Mouse (Mus musculus) erythroid progenitor cell, adult 5-6 weeks (primary cell): ENCODE measurements around the gene Gpc5. TPM values are rescaled to one million over a fixed set of nuclear protein-coding genes. Genes with fewer than 3 reads are reported as not detected.

Experiments used
- ATAC-seq: replicated peaks from 2 replicates; pipeline ENCODE4 v1.8.0; 2016; ENCODE audit warnings: moderate number of reproducible peaks, mild to moderate bottlenecking, moderate TSS enrichment, inconsistent platforms; ENCODE audit not compliant: poor library complexity, low FRiP score, severe bottlenecking
- total RNA-seq, 2 experiments: library from RNA; stranded (forward) in 1 of 2; stranded (reverse) in 1 of 2; fragments of 150-400 nt in 1 of 2; fragments of 186-747, 209-891 nt in 1 of 2; gene quantifications; 2 replicates each; pipeline versions ENCODE4 v1.2.3 to v1.2.4; 2015 to 2017; ENCODE audit warnings: low replicate concordance in 2 of 2

Gene Gpc5
- total RNA-seq, 2 experiments from 2014 or later = not detected

DNA sequence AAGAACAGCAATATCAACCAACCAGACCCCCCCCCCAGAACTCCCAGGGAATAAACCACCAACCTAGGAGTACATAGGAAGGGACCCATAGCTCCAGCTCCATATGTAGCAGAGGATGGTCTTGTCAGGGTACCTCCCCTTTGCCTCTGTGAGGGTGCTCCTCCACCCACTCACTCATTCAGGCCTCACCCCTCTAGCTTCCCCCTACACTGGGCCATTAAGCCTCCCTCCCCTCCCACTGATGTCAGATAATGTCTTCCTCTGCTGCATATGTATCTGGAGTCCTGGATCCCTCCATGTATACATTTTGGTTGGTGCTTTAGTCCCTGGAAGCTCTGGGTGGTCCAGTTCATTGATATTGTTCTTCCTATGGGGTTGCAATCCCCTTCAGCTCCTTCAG, 1075.4 kb downstream of the Gpc5 start:
- no peak for ATAC-seq

DNA sequence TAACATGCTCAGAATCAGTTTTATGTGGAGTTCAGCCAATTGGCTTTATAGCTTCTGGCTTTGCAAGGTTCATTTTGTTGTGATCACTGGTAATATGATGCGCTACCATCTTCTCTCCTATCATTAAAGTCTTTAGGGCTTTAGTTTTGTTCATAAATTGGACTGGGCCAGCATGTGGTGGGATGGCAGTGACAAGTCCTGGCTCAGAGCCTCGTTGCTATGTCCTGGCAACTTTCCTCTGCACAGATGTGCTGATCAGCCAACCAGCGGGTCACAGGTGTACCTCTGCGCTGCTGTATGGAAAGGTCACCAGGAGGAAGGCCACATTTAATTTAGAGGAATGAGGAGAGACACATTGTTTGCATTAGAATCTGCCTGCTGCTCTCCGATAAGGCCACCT, 1077.1 kb downstream of the Gpc5 start:
- no peak for ATAC-seq

DNA sequence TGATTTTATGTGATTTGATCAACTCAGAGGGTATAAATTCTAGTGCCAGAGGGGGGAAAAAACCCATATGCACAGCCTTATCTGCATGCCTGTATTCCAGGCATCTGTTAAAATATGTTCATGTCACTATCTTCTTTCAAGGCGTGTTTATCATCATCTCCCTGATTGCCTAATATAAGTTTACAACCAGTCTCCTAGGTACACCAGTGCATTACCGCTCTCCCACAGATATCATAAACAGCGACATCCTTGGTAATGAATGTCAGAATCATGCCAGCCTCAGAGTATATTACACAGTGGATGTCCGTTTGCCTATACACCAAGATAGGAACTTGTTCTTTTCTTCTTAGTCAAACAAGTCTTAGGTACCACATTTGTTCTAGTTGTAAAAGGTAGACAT, 1095.0 kb downstream of the Gpc5 start:
- no peak for ATAC-seq

DNA sequence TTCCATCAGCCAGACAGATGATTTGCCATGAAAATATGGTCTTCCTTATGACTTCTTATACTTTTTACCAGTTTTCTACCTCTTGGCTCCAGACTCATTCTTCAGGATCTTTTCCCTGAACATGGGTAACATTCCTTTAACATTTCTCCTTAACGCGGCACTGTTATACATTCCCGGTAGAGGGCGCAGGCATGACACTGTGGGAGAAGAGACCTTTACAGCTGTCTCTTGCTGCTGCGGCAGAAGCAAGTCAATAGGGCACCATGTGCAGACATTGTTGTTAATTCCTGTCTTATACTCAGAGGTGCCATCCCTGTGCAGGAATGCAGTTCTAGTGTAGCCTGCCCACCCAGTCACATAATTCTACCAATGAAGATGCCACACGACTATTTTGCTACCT, 1115.0 kb downstream of the Gpc5 start:
- no peak for ATAC-seq

DNA sequence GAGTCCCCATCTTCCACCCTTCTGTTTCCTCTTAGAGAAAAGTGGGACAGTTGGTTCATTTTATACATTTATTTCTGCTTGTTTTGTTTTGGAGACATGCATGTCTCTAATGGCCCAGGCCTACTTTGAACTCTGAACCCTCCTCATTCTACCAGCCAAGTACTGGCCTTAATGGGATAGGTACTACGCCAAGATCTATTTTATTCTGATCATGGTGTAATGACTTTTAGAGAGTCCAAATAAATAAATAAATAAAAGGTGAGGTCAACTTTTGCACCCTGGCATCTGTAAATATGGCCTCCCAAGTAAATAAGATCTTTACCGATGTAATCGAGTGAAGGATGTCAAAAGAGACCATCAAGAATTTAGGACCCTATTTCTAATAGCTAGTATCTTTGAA, 1116.6 kb downstream of the Gpc5 start:
- no peak for ATAC-seq

DNA sequence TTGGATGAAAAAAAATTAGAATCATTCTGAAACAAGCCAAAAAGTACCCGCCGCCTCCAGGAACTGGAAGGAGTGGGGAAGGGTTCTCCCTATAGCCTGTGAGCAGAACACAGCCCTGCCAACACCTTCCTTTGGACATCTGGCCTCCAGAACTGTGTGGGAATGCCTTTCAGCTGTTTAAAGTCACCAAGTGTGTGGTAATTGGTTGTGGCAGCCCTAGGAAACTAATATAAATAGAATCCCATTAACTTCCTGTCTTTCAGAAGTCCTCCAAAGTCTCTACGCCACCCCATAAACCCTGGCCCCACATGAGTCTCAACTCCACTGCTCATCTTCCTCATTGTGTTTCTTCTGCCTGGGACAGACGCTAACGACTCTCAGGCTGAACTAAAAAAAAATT, 1117.0 kb downstream of the Gpc5 start:
- no peak for ATAC-seq

DNA sequence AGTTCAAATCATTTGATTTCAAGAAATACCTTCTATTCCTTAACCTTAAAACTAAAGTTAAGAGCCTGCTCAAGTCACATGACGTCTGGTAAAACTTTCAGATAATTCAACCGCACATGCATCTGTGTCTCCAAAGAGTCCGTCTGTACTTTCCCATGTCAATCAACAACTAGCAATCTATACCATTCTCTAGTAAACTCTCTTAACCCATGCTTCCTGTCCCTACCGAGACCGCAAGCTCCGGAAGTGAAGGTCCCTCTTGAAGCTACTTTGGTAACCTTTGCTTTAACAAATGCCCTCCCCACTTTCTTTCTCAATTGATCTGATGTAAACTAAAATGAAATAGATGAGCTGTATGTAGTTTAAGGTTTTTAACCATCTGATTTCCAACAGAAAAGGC, 1118.3 kb downstream of the Gpc5 start:
- no peak for ATAC-seq

DNA sequence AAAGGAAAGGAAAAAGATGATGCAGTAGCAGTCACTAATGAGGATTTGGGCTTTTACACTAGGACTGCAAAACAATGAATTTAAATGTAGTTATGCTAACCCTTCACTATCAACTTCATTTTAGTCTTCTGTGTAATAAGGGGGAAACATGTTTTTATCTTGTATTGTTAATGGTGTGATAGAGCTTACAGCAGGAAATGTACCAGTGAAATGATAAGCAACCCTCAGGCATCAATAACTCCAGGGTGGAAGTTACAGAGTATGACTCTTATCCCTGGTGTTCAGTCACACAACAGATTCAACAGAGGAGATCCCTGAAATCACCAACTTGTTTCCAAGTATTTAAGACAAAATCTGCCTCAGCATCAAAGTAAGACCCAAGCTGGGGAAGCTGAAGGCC, 1120.0 kb downstream of the Gpc5 start:
- no peak for ATAC-seq

DNA sequence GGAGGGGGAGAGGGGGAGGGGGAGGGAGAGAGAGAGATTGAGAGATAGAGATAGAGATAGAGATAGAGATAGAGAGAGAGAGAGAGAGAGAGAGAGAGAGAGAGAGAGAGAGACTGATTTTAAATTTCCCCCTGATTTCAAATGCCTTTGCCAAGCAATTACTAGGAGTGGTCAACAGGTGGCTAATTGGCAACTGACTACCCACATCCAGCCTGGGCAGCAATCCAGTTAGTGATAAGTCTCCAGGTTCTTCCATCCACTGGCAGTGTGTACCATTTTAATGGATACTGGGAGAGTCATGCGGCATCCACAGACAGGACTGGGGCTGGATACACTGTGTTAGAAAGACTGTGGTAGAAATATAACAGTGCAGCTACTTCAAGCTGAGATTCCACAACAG, 1166.1 kb downstream of the Gpc5 start:
- no peak for ATAC-seq

DNA sequence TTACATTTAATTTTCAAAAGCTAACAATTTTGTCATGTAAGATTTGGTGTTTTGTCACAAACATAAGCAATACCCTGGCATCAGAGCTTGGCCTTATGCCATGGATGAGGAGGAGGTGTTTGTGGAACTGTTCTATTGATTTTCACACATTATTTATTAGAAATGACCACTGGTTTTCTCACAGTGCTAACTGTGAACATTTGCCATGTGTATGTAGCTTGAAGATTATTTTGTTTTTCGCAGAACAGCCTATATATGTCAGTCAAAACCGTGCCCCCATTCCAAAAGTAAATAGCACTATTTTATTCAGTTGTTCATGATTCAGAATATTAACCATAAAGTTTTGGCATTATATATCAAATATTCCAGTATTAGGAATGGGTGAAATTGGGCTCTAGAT, 1216.5 kb downstream of the Gpc5 start:
- no peak for ATAC-seq

DNA sequence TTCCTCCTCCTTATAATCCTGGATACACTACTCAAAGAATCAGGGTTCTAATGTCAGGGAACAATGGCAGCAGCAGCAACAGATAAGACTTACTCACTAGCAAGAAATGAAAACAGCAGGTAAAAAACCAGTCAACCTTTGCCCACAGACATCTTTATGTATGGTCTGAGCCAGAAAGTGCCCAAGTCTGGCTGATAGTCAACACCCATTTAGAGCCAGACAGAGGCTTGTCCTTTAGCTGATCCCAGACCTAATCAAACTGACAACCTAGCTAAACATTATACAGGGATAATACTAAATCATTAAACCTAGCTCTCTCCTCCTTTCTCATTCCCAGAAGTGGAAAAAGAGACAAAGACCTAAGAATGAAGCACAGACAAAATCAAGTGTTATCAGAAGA, 1225.5 kb downstream of the Gpc5 start:
- ATAC-seq = no peak

DNA sequence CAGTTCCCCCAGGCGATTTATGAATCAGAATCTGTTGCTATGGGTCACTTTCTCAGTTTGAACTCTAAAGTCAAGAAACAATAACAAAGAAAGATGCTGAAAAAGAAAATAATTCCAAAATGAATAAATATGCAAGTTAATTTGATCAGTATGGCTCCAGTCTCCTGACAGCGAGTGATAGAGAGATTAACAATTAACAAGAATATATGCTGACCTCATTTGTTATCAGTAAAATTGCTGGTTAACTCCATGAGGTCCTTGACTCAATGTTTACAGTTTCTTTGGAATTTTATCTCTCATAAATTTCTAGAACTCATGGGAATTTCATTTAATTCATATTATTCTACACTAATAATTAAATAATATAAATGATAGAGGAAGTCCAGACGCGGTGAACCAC, 1244.2 kb downstream of the Gpc5 start:
- no peak for ATAC-seq

DNA sequence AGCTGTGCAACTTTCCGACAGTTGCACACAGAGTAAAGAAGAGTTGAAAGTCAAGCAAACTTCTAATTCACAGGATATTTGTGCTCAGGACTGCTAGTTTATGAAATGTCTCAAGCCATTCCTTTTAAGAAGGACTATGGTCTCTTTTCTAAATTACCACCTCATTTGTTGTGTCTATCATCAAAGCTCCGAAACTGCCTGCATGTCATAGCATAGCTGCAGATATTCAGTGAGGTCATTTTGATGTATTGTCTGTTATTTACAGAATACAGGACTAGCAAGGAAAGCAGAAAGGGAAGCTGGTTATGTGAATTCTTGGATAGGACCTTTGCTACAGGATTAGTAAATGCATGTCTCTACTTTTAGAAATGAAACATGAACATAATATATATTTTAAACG, 1246.4 kb downstream of the Gpc5 start:
- ATAC-seq = no peak

DNA sequence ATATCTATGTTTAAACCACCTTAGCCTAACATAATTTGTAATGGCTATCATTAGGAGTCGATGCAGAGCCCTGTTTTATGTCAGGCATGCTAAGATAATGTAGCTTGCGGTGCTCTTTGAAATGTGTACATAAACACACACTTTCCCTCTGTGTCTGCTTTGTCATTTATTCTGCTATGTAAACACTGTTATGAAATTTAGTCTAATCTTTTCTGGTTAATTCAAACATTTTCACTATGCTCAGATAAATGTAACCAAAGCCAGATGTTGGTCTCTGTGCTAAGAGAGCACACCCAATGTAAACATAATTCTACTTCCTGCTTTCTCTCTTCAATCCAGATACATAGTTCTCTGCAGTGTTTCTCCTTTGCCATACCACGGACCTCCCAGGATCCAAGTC, 1256.5 kb downstream of the Gpc5 start:
- ATAC-seq = no peak

DNA sequence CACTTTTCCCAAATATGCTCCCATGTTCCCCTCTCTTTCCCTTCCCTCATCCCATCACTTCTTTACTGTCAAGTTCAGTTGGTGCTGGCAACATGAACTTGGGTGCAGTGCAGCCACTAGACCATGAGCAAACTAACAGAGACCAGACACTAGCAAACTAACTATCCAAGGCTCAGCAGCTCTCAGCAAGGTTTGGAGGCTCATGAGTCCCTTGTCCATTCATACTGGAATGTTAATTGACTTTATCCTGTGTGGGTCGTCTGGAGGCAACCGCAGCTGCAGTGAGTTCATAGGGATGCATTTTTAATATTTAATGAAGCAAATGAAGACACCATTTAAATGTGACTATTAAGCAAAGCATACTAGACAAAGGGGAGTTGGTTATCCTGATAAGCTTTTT, 1292.6 kb downstream of the Gpc5 start:
- ATAC-seq = no peak

DNA sequence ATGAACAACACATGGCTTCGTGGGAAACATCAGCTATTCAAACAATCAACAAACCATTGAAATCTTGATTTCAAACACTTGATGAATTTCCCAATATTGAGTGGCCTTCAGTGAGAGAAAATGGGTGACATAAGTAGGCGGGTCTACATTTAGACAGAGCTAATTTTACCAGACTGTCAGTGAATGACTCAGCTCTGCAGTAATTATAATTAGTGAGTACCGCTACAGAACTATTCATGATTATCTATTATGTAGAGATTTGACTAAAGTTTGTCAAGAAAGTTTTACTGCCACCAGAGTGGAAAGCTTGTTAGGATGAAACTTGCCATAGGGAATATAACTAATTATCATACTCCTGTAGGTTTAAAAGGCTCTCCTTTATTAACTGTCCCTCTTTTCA, 1323.5 kb downstream of the Gpc5 start:
- no peak for ATAC-seq

DNA sequence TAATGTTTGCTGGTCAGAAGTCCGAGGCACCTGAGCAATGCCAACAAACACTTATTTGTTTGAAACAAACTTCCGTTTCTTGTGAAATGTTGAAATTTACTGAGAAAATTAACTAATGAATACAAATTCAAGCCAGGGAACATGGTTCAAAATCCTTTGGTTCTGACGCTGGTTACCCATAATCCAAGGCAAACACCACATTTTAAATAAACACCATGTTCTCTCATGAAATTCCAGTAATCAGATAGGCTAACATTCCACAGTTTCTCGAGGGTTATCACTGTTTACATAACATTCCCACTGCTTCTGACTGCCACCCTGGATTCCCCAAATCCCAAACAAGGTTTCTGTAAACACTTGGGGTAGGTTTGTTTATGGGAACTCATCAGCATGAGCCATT, 1356.2 kb downstream of the Gpc5 start:
- no peak for ATAC-seq

DNA sequence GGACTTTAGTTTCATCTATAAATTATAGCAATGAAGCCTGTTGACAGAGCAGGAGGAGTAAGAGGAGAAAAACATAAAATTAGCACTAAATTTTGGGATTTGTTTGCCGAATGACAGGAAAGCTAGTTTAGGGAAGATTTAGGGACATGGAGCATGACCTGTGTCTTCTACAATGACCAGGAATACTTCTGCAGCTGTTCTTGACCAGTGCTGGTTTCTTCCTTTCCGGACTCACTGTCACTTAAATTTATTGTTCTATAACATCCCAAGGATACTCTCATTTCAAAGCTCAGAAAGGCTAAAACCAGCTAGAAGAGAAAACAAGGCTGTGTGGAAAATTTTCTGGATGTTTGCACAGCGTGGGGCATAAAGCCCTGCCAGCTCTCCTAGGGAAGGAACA, 1361.3 kb downstream of the Gpc5 start:
- no peak for ATAC-seq

DNA sequence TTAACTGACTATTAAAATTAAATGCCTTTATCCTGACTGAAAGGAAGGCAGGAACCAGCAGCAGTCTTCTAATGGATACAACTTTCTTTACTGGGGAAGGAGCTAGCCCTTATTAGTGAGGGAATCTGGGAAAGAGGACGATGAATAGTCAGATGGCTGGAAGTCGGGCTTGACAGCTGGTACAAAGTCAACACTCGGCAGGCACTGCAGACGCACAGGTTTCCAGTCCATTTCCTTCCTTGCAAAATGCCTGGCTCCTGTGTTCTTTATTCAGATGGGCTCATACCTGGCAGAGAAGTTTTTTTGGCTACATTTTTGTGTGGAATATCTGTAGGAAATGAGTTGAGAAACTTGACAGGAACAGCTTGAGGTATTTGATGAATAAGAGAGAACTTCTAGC, 1364.2 kb downstream of the Gpc5 start:
- ATAC-seq = no peak

DNA sequence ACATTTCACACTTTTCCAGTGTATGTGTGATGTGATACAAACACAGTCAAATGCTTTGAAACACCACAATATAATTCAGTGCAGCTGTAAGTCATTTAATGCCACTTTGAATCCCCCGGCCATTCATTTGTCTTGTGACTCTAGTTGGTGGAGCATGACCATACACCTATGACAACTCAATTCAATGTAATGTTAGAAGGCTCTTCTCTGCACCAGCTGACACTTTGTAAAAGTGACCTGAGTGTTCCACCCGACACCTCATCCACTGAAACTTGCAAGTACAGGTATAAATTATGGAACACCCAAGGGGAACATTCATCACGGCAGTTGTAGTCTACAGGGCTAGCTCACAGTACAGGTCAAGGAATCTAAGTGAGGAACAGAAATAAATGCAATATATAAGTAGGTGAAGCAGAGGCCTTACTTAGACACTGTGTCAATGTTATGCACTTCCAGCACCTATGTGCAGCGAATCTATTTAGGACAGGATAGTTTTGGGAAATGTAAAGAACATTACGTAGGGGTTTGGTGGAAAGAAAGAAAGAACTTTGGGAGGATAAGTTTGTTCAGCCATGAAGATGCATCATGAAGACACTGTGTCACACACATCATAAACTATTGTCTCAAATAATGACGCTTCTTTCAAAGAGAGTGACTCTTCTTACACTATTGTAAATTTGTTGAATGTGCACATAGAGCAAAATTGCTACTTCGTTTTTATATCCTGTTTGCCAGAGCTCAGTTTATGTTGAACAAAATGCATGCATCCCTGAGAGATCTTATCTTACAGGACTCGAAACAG, 1381.6 kb downstream of the Gpc5 start:
- no peak for ATAC-seq

DNA sequence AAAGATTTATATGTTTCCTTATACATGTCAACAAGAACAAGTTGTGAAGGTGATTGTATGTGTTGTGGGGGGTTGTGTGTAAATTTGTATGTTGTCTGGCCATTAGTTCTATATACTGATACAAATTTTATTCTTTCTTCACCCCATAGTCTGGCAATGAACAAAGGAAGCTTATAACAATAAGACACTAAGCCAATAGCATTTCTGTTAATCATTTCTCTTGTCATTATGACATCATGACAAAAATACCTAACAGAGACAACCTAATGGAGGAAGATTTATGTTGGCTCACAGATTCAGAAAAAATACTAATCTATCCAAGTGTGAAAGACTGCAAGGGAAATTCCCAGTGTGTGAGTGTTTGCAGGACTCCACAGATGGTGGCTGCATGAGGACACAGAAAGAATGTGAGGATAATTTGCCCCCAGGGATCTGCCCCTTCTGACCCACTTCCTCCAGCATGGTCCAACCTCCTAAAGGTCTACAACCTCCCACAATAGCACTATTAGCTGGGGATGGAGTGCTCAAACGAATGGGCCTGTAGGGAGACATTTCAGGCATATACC, 1402.4 kb downstream of the Gpc5 start:
- no peak for ATAC-seq

DNA sequence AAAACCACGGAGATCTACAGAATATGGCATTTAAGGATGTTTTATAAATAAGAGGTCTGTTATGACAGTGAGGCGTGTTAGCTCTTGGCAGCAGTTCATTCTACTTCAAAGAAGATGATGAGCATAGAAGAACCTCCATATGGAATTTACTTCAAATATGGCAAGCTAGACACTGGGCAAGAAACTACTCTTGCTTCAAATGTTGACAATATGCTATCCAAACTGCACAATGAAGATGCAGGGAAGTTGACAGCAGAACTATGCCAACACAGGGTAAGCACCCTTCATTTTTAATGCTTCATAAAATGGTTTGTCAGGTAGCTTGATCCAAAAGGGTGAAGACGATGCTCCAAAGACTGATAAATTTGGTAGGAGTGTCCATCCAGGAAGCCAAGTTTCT, 1446.2 kb downstream of the Gpc5 start:
- ATAC-seq = no peak
